Mouse (Mus musculus): ENCODE measurements at regions not wholly inside any gene's neighbourhood (a gene's known extent, or its start where the extent isn't known, plus 50 kb on each side); places are given as distances from the start of the nearest gene placed in this dataset.

DNA sequence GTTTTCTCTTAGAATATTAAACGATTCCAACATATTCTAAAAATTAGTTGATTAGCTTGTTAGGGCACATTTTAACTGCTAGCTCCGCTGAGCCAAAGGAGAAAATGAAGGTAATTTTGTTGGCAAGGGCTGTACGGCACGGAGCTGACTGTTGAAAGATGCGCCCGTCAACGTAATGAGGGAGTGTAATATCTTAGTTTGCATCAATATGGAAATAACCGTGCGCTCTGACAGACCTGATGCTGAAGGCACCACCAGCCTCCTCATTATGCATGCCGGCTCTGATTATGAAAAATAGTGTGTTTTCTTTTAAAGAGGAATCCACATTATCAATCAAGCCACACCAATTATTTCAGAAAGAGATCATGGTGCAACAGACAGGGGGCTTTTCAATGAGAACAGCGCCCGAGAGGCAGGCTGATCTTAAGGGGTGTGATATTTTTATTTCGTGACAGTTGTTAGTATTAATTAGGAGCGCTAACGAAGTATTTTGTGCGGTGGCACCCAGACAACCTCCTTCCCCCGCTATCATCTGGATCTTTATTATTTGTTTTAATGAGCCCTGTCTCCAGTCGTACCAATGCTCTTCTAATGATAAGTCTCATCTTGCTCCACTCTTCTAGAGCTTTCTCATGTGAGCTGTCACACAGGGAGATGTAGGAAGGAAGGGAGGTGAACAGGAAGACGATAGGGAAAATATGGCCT is 99.9 kb upstream of the Ctbp2 start:
- DNase-seq = no peak
- 78% methylated on average over 19 of the region's 19 CpGs for WGBS
- Histone ChIP-seq H3K4me1 (ENCODE audit: control insufficient read depth, insufficient read depth, low read length) (no peaks in the 10 kb centered on the region), H3K4me3 (replicated peaks; ENCODE audit: extremely low read depth, low read depth, low read length) (no peak overlapping the region)
- no peak for TF ChIP-seq CTCF (IDR thresholded peaks at IDR 0.05; ENCODE audit: insufficient read depth, low read length)
- TF ChIP-seq POLR2A (IDR thresholded peaks at IDR 0.05; ENCODE audit: borderline replicate concordance, extremely low read depth, low read depth, low read length) = no peak

- 62% methylated on average over 4 of the region's 4 CpGs for WGBS
- TF ChIP-seq POLR2A (IDR thresholded peaks at IDR 0.05; ENCODE audit: borderline replicate concordance, extremely low read depth, low read depth, low read length) (no peak), CTCF (IDR thresholded peaks at IDR 0.05; ENCODE audit: insufficient read depth, low read length) (no peak)
- H3K4me1 ChIP-seq (ENCODE audit: control insufficient read depth, insufficient read depth, low read length) = no peaks in the 10 kb centered on the region
- H3K4me3 ChIP-seq (replicated peaks; ENCODE audit: extremely low read depth, low read depth, low read length) = no peak overlapping the region
- no peak for DNase-seq
Observed at GRCm38 (mm10) chr7:133212328-133212727, 88.2 kb upstream of the Ctbp2 start.

GRCm38 (mm10) chr7:133205704-133206103 is 81.5 kb upstream of the Ctbp2 start:
- WGBS = 20% methylated on average over 7 of the region's 7 CpGs
- Histone ChIP-seq H3K4me1 (ENCODE audit: control insufficient read depth, insufficient read depth, low read length) (no peaks in the 10 kb centered on the region), H3K4me3 (replicated peaks; ENCODE audit: extremely low read depth, low read depth, low read length) (no peak overlapping the region)
- TF ChIP-seq POLR2A (IDR thresholded peaks at IDR 0.05; ENCODE audit: borderline replicate concordance, extremely low read depth, low read depth, low read length) (no peak), CTCF (IDR thresholded peaks at IDR 0.05; ENCODE audit: insufficient read depth, low read length) (no peak)
- no peak for DNase-seq

- no peak for TF ChIP-seq POLR2A (IDR thresholded peaks at IDR 0.05; ENCODE audit: borderline replicate concordance, extremely low read depth, low read depth, low read length)
- TF ChIP-seq CTCF (IDR thresholded peaks at IDR 0.05; ENCODE audit: insufficient read depth, low read length) = no peak
Observed at GRCm38 (mm10) chr7:133204485-133204884, 80.3 kb upstream of the Ctbp2 start.

GRCm38 (mm10) chr7:133203933-133204332 is 79.8 kb upstream of the Ctbp2 start:
- Histone ChIP-seq H3K4me3 (replicated peaks; ENCODE audit: extremely low read depth, low read depth, low read length) (no peak overlapping the region), H3K4me1 (ENCODE audit: control insufficient read depth, insufficient read depth, low read length) (no peaks in the 10 kb centered on the region)
- 85% methylated on average over 7 of the region's 7 CpGs for WGBS
- DNase-seq = no peak
- no peak for TF ChIP-seq POLR2A (IDR thresholded peaks at IDR 0.05; ENCODE audit: borderline replicate concordance, extremely low read depth, low read depth, low read length)
- no peak for TF ChIP-seq CTCF (IDR thresholded peaks at IDR 0.05; ENCODE audit: insufficient read depth, low read length)

More at GRCm38 (mm10) chr7:133204485-133204884, 80.3 kb upstream of the Ctbp2 start:
- H3K4me3 ChIP-seq (replicated peaks; ENCODE audit: extremely low read depth, low read depth, low read length) = no peak overlapping the region
- 85% methylated on average over 1 of the region's 1 CpGs for WGBS
- no peak for DNase-seq
- no peaks in the 10 kb centered on the region for H3K4me1 ChIP-seq (ENCODE audit: control insufficient read depth, insufficient read depth, low read length)

GRCm38 (mm10) chr7:133202092-133202880 is 78.1 kb upstream of the Ctbp2 start:
- Histone ChIP-seq H3K4me1 (ENCODE audit: control insufficient read depth, insufficient read depth, low read length) (no peaks in the 10 kb centered on the region), H3K4me3 (replicated peaks; ENCODE audit: extremely low read depth, low read depth, low read length) (no peak overlapping the region)
- DNase-seq = no peak
- 61% methylated on average over 13 of the region's 13 CpGs for WGBS
- TF ChIP-seq CTCF (IDR thresholded peaks at IDR 0.05; ENCODE audit: insufficient read depth, low read length) = no peak

GRCm38 (mm10) chr7:133199046-133199445 is 74.9 kb upstream of the Ctbp2 start:
- WGBS = 45% methylated on average over 4 of the region's 4 CpGs
- H3K4me1 ChIP-seq (ENCODE audit: control insufficient read depth, insufficient read depth, low read length) = no peaks in the 10 kb centered on the region
- no peak for DNase-seq
- TF ChIP-seq CTCF (IDR thresholded peaks at IDR 0.05; ENCODE audit: insufficient read depth, low read length) = no peak
- no peak for TF ChIP-seq POLR2A (IDR thresholded peaks at IDR 0.05; ENCODE audit: borderline replicate concordance, extremely low read depth, low read depth, low read length)
- H3K4me3 ChIP-seq (replicated peaks; ENCODE audit: extremely low read depth, low read depth, low read length) = no peak overlapping the region

GRCm38 (mm10) chr7:133189880-133190462 is 65.8 kb upstream of the Ctbp2 start:
- H3K4me1 ChIP-seq (ENCODE audit: control insufficient read depth, insufficient read depth, low read length) = 0 out of 2 replicates have a peak, but pooled peaks cover 2% of the 10 kb centered on the region
- DNase-seq = no peak
- whole genome bisulfite sequencing = 48% methylated on average over 7 of the region's 7 CpGs
- TF ChIP-seq POLR2A (IDR thresholded peaks at IDR 0.05; ENCODE audit: borderline replicate concordance, extremely low read depth, low read depth, low read length) = no peak
- no peak for TF ChIP-seq CTCF (IDR thresholded peaks at IDR 0.05; ENCODE audit: insufficient read depth, low read length)
- no peak overlapping the region for H3K4me3 ChIP-seq (replicated peaks; ENCODE audit: extremely low read depth, low read depth, low read length)

DNA sequence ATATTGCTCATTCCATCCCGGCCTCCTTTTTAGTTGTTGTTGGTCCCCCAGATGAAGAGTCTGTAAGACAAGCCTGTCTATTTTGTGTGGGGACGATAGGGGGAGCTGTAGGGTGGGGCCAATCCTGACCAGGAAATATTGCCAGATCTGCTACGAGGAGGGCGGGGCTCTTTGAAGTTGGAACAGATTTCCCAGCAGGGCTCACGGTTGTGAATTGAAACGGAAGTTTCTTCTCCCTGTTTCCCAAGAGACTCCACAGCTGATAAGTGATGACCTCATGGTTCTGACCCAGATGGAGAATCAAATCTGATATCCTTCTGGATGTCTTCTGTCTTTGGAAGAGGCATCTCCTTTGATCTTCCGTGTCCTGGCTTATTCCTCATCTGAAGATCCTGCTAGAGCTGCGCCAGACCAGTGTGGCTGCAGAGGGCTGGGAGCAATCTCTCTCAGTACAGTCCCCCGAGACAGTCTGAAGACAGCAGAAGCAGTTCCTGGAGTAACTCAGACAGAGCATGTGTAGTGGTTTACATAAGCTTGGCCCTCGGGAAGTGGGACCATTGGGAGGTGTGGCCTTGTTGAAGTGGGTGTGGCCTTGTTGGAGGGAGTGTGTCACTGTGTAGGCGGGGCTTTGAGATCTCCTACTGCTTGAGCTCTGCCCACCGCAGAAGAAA is 61.9 kb upstream of the Ctbp2 start:
- H3K4me3 ChIP-seq (replicated peaks; ENCODE audit: extremely low read depth, low read depth, low read length) = peak overlapping the region; percentile 45
- DNase-seq = peak; percentile 57
- 8% methylated on average over 12 of the region's 12 CpGs for WGBS
- TF ChIP-seq POLR2A (IDR thresholded peaks at IDR 0.05; ENCODE audit: borderline replicate concordance, extremely low read depth, low read depth, low read length) (no peak), CTCF (IDR thresholded peaks at IDR 0.05; ENCODE audit: insufficient read depth, low read length) (peak; percentile 55)
- 0 out of 2 replicates have a peak, but pooled peaks cover 2% of the 10 kb centered on the region for H3K4me1 ChIP-seq (ENCODE audit: control insufficient read depth, insufficient read depth, low read length)
